Mouse (Mus musculus) megakaryocyte progenitor cell, adult 5-6 weeks (primary cell): ENCODE measurements around the gene Zfp319. TPM values are rescaled to one million over a fixed set of nuclear protein-coding genes. Genes with fewer than 3 reads are reported as not detected.

ENCODE experiments used
- ATAC-seq: replicated peaks from 2 replicates; pipeline ENCODE4 v1.8.0; 2016; ENCODE audit warnings: mild to moderate bottlenecking, moderate TSS enrichment, inconsistent platforms; ENCODE audit not compliant: poor library complexity
- total RNA-seq, 2 experiments: library from RNA; stranded (forward) in 1 of 2; stranded (reverse) in 1 of 2; fragments of 157-497, 149-512 nt in 1 of 2; fragments of 200-1000 nt in 1 of 2; gene quantifications; 2 replicates each; pipeline versions ENCODE4 v1.2.3 to v1.2.4; 2015 to 2017

Zfp319 gene
- total RNA-seq, 2 experiments from 2014 or later: 2.6 to 5.5 TPM

DNA sequence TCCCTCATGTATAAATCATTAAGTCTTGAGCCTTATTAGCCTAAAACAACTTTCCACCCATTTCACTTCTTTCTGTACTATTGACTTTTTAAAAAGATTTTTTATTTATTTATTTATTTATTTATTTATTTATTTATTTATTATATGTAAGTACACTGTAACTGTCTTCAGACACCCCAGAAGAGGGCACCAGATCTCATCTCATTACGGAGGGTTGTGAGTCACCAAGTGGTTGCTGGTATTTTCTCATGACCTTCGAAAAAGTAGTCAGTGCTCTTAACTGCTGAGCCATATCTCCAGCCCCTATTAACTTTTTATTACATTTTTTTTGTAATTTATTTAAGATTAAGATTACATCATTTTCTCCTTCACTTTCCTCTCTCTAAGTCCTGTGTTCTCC is 17.0 kb downstream of the Zfp319 start:
- no peak for ATAC-seq

DNA sequence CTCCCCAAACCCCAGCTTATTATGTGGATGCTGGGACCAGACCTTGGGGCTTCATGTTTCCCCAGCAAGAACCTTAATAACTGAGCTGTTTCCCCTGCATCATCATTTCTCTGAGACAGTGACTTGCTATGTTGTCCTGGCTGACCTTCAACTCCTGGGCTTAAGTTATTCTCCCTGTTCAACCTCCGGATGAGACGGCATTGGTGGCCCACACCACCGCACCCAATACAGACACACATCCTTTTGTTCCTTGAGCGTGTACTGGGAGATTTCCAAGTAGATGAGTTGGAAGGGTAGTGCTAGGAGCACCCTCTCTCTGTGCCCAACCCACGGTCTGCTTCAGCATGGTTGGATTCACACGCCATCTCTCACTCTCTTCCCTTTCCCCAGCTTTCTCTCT is 17.9 kb downstream of the Zfp319 start:
- ATAC-seq: no peak

DNA sequence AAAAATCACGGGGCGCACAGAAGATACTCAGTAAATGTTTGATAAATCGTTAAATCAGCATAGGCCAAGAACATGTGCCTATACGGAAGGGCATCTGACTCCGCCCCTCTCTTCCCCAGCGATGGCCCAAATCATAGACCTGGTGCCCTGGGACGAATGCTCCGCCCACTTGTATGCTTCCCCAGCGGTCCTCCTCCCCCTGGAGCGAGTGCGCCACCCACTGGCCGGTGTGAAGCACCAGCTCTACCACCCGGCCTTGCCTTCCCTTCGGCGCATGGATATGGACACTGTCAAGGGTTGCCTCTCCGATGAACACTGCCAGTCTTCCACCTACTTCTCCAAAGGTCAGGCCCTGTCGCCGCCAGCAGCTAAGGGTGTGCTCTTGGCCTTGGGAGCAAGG is 18.9 kb downstream of the Zfp319 start:
- peak; percentile 93 for ATAC-seq

DNA sequence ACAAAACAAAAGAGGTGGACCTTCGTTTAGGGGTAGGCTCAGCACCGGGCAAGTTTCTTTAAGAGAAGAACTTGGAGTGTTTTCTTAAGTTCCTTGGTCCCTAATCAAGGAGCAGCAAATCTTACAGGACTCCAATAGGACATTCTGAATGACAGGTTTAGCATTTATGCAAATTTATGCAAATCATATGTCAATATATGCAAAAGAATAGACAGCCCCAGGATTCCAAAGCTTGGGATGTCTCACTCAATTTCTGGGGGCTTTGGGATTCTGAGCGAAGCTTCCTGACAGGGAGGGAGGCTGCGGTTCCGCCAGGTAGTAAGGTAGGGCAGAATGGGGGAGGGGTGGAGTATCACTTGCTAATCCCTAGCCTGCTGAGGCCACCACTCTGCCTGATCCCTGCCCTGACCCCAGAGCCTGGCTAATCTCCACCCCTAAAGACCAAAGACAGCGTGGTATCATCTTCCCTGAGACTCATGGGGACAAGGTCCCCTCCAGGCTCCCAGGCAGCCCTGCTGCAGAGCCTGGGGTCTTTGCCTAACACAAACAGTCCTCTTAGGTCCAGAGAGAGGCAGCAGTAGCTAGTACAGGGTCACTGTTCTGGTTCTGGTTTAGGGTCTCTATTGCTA is 21.3 kb downstream of the Zfp319 start, which contains the start of gene Tepp:
Gene Tepp (plus strand): TSS at position 225 of the 629 bp plus-strand sequence.
- no peak for ATAC-seq

DNA sequence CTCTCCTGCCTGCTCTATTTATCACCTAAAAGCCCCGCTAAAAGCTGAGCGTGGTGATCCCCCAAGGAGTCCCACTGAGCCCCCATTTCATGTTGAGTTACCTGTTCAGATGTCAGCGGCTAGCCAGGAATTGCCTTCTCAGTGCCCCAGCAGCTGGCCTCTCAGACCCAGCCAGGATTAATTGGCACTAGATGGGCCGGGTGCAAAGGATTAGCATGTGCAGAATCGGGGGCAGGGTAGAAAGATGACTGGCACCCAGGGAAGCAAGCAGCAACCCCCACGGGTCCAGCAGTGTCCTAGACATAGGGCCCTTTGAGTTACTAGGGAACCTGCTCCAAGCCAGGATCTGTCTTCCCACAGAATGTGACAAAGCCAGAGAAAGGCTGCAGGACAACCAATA is 25.3 kb downstream of the Zfp319 start, which contains the start of gene Cngb1:
Gene Cngb1 (minus strand): TSS at position 155 of the 400 bp plus-strand sequence.
- ATAC-seq: no peak

DNA sequence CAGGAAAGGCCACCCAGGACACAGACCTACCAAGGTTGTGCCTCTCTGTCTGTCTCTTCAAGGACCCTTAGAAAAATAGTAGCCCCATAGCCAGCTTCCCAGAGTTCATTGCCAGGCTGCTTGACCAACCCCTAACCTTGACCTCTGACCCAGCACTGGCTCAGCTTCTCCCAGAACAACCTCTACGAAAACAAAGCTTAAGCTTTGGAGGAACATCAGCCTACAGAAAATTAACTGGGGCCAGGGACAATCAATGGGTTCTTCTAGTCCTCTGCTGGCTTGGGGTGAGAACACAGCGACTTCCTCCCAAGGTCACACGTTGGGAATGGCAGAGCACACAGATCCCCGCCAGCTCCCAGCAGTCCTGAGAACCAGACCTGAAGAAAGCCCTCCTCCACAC is 26.2 kb downstream of the Zfp319 start:
- no peak for ATAC-seq

DNA sequence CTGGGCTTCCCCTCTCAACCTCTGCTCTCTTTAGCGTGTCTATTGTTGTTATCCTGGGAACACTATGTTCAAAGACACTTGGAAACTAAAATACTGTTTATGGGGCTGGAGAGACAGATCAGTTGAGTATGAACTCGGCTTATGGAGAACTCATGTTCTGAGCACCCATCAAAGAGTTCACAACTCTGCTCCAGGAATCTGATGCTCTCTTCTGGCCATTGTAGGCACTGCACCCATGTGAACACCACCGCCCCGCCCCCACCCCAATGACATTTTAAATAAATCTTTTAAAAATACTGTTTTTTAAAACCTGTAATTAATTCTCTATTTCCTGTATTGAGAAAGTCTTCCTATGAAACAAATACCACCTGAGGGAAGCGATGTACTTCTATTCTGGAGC is 29.3 kb downstream of the Zfp319 start:
- ATAC-seq: peak; percentile 98

DNA sequence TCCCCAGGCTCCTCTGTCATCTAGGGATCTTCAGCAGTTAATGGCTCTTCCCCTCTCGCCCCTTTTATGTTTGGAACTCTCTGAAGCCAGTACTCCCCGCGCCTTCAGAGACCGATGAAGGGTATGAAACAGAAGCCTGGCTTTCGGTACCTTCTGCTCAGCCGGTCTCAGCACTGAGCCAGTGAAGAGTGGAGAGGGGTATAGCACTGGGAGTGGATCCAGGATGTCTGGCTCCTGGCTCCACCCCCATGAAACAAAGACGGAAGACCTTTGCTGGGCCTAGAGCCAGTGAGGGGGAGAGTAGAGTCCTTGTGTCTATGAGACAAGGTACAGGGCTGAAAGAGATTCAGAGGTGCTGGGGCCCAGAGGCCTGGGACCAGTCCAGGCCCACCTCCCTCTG is 37.9 kb downstream of the Zfp319 start:
- peak; percentile 69 for ATAC-seq

DNA sequence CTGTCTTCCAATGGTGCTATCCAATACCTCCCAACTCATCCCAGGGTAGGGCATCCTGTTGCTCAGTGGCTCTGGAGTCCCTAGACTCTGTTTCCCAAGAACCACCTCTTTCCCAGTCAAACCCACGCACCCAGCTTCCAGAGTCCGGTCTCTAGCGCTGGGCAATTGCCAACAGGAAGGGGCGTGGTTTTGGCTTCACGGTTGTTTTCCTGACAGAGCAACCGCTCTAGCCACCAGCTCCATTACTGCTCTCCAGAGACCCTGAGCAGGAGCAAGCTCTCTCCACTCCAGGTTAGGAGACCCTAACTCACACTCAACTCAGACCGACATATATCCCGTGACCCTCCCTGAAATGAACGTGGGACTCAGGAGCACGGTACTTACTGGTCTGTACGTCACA is 38.6 kb downstream of the Zfp319 start:
- peak; percentile 76 for ATAC-seq

DNA sequence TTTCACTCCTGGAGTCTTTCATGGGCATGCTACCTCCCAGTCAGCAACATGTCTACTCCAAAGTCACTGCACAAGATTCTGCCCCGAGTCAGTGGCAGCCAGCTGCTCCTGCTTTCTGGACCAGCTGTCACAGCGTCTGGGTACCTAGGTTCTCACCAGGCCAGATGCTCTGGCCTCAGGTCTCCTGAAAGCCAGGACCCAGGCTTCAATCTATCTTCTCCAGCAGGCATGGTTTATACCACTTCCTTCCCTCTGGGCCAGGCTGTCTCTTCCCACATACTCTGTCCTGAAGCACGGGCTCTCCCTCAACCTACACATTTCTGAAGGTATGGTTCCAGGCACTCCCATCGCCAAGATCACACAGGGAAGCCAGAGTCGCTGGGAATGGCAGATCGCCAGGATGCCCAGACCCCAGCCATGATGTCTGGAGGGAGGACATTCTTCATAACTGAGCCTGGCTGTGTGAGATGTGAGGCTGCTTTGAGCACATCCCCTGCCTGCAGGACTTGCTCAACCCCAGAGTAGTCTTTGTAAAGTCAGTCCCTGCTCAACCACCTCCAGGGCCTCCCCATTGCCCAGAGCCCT is 42.6 kb downstream of the Zfp319 start:
- ATAC-seq: peak; percentile 35

DNA sequence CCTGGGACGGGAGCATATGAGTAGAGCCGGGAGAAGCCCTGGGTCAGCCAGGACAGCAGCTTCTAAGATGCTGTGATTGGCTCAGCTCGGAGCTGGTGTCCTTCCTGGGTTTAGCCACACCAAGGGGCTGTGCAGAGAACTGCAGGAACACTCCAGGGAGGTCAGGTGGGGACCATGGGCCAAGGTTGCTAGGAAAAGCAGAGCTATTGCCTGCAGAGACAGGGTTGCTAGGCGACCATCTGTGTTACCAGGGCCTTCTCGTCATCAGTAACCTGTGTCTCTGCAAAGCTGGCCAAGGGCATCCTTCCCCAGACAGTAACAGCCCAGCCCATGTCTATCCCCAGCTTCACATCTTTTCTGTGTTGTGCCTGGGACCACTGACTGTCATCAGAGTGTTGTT is 50.3 kb downstream of the Zfp319 start:
- no peak for ATAC-seq

Other genes with a start within 250 kb of the Zfp319 start
- gene Kifc3, start 129.1 kb downstream of the Zfp319 start, total RNA-seq (2015): 0.73 and 0.99 TPM in 2 replicates
- gene Kifc3, start 129.1 kb downstream of the Zfp319 start, total RNA-seq (2017): 0.68 and 1.4 TPM in 2 replicates
- 6.3 and 9.3 TPM in 2 replicates for gene Cngb1, start 25.4 kb downstream of the Zfp319 start, total RNA-seq (2015)
- 2.8 and 3.0 TPM in 2 replicates for gene Cngb1, start 25.4 kb downstream of the Zfp319 start, total RNA-seq (2017)
- not detected in 2 replicates for gene Tepp, start 21.4 kb downstream of the Zfp319 start, total RNA-seq (2015)
- gene Tepp, start 21.4 kb downstream of the Zfp319 start, total RNA-seq (2017): 0.68 TPM in 1 of 2 replicates, not detected in the other
- gene Usb1, start 334 bp upstream of the Zfp319 start, total RNA-seq (2015): 27.6 and 28.0 TPM in 2 replicates
- 27.3 and 31.9 TPM in 2 replicates for gene Usb1, start 334 bp upstream of the Zfp319 start, total RNA-seq (2017)
- gene Mmp15, start 20.3 kb upstream of the Zfp319 start, total RNA-seq (2015): 0.17 and 0.42 TPM in 2 replicates
- gene Mmp15, start 20.3 kb upstream of the Zfp319 start, total RNA-seq (2017): 0.03 and 0.04 TPM in 2 replicates
- 96.0 and 101 TPM in 2 replicates for gene Cfap20, start 102.9 kb upstream of the Zfp319 start, total RNA-seq (2015)
- 52.0 and 63.2 TPM in 2 replicates for gene Cfap20, start 102.9 kb upstream of the Zfp319 start, total RNA-seq (2017)
- gene Csnk2a2, start 158.1 kb upstream of the Zfp319 start, total RNA-seq (2015): 113 TPM in 2 replicates
- gene Csnk2a2, start 158.1 kb upstream of the Zfp319 start, total RNA-seq (2017): 30.0 and 33.1 TPM in 2 replicates
- gene Ccdc113, start 202.1 kb upstream of the Zfp319 start, total RNA-seq (2015): not detected in 2 replicates
- gene Ccdc113, start 202.1 kb upstream of the Zfp319 start, total RNA-seq (2017): not detected in 2 replicates
- gene Prss54, start 244.4 kb upstream of the Zfp319 start, total RNA-seq (2015): not detected in 2 replicates
- gene Prss54, start 244.4 kb upstream of the Zfp319 start, total RNA-seq (2017): not detected in 2 replicates